Mouse (Mus musculus) embryonic facial prominence, embryonic 10.5 days (tissue): ENCODE measurements at regions not wholly inside any gene's neighbourhood (a gene's known extent, or its start where the extent isn't known, plus 50 kb on each side); places are given as distances from the start of the nearest gene placed in this dataset.

ENCODE experiments used
- DNase-seq: peaks from one replicate; pipeline ENCODE4 v3.0.0-alpha.2; 2017; ENCODE audit warnings: low spot score
- H3K27ac ChIP-seq: fragments of 300-500 bp; sonication (generic); replicated peaks from 2 replicates; pipeline ENCODE4 v1.5.1; 2016; ENCODE audit warnings: mild to moderate bottlenecking
- H3K27me3 ChIP-seq: fragments of 300-500 bp; sonication (generic); replicated peaks from 2 replicates; pipeline ENCODE4 v1.6.1; 2016; ENCODE audit warnings: low read depth, mild to moderate bottlenecking; ENCODE audit not compliant: poor library complexity, severe bottlenecking
- H3K36me3 ChIP-seq: fragments of 300-500 bp; sonication (generic); replicated peaks from 2 replicates; pipeline ENCODE4 v1.6.1; 2016; ENCODE audit warnings: mild to moderate bottlenecking, moderate library complexity
- H3K4me1 ChIP-seq: fragments of 300-500 bp; sonication (generic); 2 replicates; pipeline ENCODE4 v1.6.1; 2016
- H3K4me3 ChIP-seq: fragments of 300-500 bp; sonication (generic); 2 replicates; pipeline ENCODE4 v1.5.1; 2016; ENCODE audit warnings: mild to moderate bottlenecking, moderate library complexity
- H3K9me3 ChIP-seq: fragments of 300-500 bp; sonication (generic); 2 replicates; pipeline ENCODE4 v1.6.1; 2016; ENCODE audit warnings: mild to moderate bottlenecking
- WGBS: fragments of 180-500 bp; shearing (Covaris S2); methylation state at CpG from one replicate; pipeline ENCODE4 v1.1.7; 2016; 5-methylcytosine and 5-hydroxymethylcytosine counted together

DNA sequence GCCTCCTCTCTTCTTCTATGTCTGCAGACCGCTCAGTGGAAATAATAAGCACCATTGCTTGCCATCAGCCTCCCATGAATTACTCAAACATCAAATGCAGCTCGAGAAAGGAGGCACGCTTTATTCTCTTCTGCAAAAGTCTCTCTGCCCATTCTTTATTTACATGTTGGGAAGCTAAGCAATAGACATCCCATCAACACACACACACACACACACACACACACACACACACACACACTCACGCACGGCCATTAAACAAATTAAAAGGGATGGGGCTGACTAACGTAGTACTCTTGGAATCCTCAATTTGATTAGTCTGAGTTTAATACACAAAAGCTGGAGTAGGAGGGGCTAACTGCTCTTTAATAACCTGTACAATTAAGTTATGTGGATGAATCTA lies 167.7 kb downstream of the Ascl1 start:
- Histone ChIP-seq H3K4me3 (no peak overlapping the region), H3K27ac (no peak overlapping the region), H3K36me3 (no peaks in the 10 kb centered on the region), H3K27me3 (no peaks in the 10 kb centered on the region), H3K4me1 (no peaks in the 10 kb centered on the region), H3K9me3 (no peaks in the 10 kb centered on the region)
- 68% methylated on average over 6 of the region's 6 CpGs for WGBS
- DNase-seq, result no peak

DNA sequence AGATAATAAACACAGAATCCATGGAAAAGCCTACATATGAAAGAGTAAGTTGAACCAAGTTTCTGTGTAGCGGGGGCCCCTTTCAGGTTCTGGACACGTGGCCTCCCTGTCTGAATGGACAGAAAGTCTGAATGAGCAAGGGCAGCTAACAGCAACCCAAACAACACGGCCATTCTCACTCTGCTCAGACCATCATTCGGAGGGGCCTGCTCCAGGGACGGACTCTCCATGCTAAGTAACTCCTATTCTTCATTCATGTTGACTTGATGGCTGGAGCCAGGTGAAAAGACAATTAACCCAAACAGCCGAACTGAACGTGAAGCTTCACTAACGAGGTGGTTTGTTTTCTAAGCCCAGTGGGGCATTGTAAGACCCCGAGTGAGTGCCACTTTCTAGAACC lies 168.3 kb downstream of the Ascl1 start:
- Histone ChIP-seq H3K4me3 (no peak overlapping the region), H3K9me3 (no peaks in the 10 kb centered on the region), H3K27ac (no peak overlapping the region), H3K36me3 (no peaks in the 10 kb centered on the region), H3K4me1 (no peaks in the 10 kb centered on the region), H3K27me3 (no peaks in the 10 kb centered on the region)
- 68% methylated on average over 9 of the region's 9 CpGs for WGBS
- DNase-seq, result no peak

DNA sequence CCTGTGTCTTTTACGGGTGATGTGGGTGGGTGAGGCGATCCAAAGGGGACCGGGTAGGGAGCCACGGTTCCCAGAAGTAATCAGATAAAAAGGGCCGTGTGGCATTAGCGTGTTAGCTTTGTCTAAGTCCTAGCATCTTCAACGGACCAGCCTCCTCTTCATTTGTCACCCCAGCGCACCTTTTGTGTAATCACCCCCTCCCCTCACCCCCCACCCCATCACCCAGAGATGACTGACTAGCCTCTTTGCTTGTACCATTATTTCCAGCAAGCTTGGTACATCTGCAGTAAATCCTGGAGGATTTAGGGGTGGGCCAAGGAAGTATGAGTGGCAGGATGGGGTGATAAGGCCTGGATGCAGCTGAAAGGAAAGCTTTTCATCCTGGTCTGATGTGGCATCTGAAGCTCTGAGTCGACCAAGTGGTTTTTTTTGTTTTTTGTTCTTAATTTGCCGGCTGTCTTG lies 183.8 kb downstream of the Ascl1 start:
- Histone ChIP-seq H3K27me3 (no peaks in the 10 kb centered on the region), H3K27ac (no peak overlapping the region; the same call in 1 of the 2 replicates), H3K36me3 (no peaks in the 10 kb centered on the region), H3K9me3 (peaks cover 13% of the 10 kb centered on the region), H3K4me1 (peaks cover 3% of the 10 kb centered on the region; the same call in 1 of the 2 replicates), H3K4me3 (no peak overlapping the region)
- DNase-seq, result no peak
- 62% methylated on average over 10 of the region's 10 CpGs for WGBS

DNA sequence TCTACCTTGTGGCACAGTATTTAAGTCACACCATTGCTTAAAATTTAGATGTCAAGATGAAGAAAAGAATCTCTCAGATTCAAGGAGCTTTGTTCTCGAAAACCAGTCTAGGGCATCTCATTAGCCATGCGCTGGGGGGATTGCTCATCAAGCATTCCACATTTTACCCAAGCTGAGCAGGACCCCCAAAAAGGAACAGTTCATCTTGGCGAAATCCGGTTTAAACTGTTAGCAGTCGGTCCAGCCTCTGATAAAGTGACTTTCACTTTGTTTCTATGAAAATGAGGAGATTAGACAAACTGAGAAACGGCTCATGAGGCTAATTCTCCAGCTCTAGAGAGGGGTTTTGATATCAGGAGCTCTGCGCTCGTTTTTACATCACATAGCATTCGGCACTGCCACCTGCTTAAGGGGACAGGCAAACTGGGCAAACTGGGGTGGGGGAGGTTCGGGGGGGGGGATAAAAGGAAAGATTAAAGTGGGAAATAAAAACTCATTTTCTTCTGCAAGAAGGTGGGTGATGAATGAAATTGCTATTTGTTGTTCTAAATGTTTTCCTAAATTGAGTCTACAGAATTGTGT lies 184.6 kb downstream of the Ascl1 start:
- Histone ChIP-seq H3K27ac (no peak overlapping the region), H3K4me1 (peaks cover 3% of the 10 kb centered on the region; the same call in 1 of the 2 replicates), H3K9me3 (peaks cover 13% of the 10 kb centered on the region), H3K36me3 (no peaks in the 10 kb centered on the region), H3K27me3 (no peaks in the 10 kb centered on the region), H3K4me3 (no peak overlapping the region)
- 74% methylated on average over 10 of the region's 10 CpGs for WGBS
- no peak for DNase-seq

DNA sequence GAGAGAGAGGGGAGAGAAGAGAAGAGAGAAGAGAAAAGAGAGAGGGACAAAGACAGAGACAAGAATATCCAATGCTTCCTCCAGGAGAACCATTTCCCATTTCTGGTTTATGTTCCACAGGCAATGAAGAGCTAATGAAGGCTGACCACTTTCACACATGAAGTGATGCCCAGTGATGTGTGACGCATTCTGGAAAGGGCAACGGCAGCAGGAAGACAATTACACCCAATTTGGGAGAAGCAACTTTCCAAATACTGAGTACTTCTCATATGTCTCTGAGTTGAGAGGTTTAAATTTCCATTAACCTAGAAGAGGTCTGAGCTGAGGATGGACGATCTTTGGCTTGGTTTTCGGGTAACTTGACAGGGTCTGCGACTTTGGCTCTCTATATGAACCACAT lies 196.3 kb downstream of the Ascl1 start:
- Histone ChIP-seq H3K9me3 (no peaks in the 10 kb centered on the region), H3K36me3 (no peaks in the 10 kb centered on the region), H3K27me3 (no peaks in the 10 kb centered on the region), H3K27ac (no peak overlapping the region), H3K4me3 (no peak overlapping the region), H3K4me1 (peaks cover 6% of the 10 kb centered on the region)
- no peak for DNase-seq
- WGBS, result 71% methylated on average over 5 of the region's 5 CpGs

DNA sequence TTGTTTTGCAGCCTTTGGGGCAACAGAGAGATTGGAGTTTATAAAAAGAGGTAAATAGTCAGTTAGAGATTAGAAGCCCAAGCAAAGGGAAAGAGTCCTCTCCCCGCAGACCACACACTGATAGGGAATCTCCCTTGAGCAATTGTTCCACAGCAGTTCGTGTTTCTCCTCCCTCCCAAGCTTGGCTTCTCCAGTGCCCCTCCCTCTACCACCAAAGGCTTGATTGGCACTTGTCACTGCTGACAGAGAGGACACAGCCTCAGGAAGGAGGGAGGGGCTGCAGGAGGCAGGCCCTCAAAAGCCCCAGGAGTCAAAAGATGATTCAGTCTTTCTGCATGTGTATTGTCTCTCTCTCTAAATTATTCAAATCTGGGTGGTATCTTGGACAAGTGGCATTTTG lies 200.1 kb downstream of the Ascl1 start:
- H3K9me3 ChIP-seq, result no peaks in the 10 kb centered on the region
- no peak overlapping the region for H3K27ac ChIP-seq
- 5% methylated on average over 2 of the region's 2 CpGs for WGBS
- no peak overlapping the region for H3K4me3 ChIP-seq
- H3K4me1 ChIP-seq, result peaks cover 6% of the 10 kb centered on the region
- H3K36me3 ChIP-seq, result no peaks in the 10 kb centered on the region
- no peak for DNase-seq
- 0 out of 2 replicates have a peak, but pooled peaks cover 3% of the 10 kb centered on the region for H3K27me3 ChIP-seq

DNA sequence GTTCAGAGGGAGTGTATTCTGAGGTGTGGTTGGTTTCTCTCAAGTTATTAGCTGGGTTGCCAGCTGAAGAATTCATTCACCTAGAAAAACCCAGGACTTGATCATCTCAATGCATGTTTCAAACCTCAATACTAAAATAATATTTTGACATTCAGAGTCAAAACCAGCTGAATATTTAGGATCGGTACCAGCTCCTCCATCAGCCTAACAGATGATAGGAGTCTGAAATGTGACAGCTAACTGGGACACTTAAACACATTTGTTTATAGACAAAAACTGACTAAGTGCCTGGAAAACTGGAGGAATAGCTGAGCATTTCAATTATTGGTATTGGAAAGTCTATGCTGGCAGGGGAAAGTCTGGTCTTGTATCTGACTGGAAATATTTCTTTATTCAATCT lies 206.6 kb downstream of the Ascl1 start:
- 86% methylated on average over 1 of the region's 1 CpGs for WGBS
- no peak overlapping the region for H3K4me3 ChIP-seq
- DNase-seq, result no peak
- H3K36me3 ChIP-seq, result no peaks in the 10 kb centered on the region
- H3K27me3 ChIP-seq, result 0 out of 2 replicates have a peak, but pooled peaks cover 3% of the 10 kb centered on the region
- no peak overlapping the region for H3K27ac ChIP-seq
- H3K4me1 ChIP-seq, result no peaks in the 10 kb centered on the region
- H3K9me3 ChIP-seq, result no peaks in the 10 kb centered on the region

DNA sequence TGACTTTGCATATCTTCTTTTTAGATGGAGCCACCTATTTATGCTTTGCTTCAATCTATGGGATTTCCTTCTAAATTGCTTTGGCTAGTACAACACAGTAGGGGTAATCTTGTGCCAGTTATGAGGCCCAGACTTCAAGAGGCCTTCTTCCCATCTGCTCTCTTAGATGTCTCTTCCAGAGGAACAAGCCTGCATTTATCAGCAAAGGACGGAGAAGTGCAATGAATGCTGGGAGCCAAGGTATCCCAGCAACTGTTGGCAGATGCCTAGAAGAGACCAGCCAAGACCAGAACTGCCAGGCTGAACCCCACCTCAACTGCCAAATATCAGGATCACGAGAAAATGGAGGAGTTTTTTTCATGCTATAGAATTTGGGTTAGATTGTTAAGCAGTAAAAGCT lies 209.2 kb downstream of the Ascl1 start:
- DNase-seq, result no peak
- WGBS, result 83% methylated on average over 2 of the region's 2 CpGs
- no peaks in the 10 kb centered on the region for H3K36me3 ChIP-seq
- no peaks in the 10 kb centered on the region for H3K4me1 ChIP-seq
- no peak overlapping the region for H3K27ac ChIP-seq
- H3K27me3 ChIP-seq, result no peaks in the 10 kb centered on the region
- H3K9me3 ChIP-seq, result no peaks in the 10 kb centered on the region
- H3K4me3 ChIP-seq, result no peak overlapping the region
